Mouse (Mus musculus) kidney, adult 2 months (tissue): Measurements from ENCODE around the gene Shisa9.

ENCODE experiments used
- CTCF ChIP-seq: fragments of 200-500 bp; conservative IDR thresholded peaks from 2 replicates; pipeline ENCODE4 v1.5.1; 2011; ENCODE audit warnings: low read depth, mild to moderate bottlenecking, control low read depth, low read length, moderate library complexity, mixed read lengths; ENCODE audit not compliant: insufficient read depth, insufficient read length
- POLR2A ChIP-seq: fragments of 200-500 bp; IDR thresholded peaks from one replicate; pipeline ENCODE4 v1.6.1; 2011; ENCODE audit warnings: low read depth, low read length, control low read depth

- TF ChIP-seq POLR2A (no peak), CTCF (no peak)
Observed at GRCm38 (mm10) chr16:12189739-12190138, 205.8 kb downstream of the Shisa9 start.
